Mouse (Mus musculus) kidney, adult 2 months (tissue): Measurements from ENCODE around the gene Cped1.

Experiments used
- CTCF ChIP-seq: fragments of 200-500 bp; conservative IDR thresholded peaks from 2 replicates; pipeline ENCODE4 v1.5.1; 2011; ENCODE audit warnings: low read depth, mild to moderate bottlenecking, control low read depth, low read length, moderate library complexity, mixed read lengths; ENCODE audit not compliant: insufficient read depth, insufficient read length
- POLR2A ChIP-seq: fragments of 200-500 bp; IDR thresholded peaks from one replicate; pipeline ENCODE4 v1.6.1; 2011; ENCODE audit warnings: low read depth, low read length, control low read depth

DNA sequence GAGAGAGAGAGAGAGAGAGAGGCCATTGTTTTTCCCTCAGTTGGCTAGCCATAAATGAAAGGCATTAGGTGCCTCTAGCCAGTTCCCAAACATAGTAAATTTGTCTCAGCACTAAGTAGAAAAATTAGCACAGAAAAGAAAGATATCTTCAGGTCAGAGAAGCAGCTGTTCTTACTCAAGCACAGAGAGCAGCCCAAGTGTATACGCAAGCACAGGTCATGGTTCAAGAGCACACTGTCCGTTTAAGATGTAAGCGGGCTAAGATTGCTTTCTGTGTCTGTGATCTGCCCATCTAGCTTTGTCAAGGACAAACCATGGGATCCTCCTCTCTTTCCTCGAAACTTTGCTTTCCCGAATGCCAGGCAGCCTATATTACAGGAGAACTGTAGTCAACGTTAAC lies 249.4 kb downstream of the Cped1 start:
- no peak for TF ChIP-seq CTCF
- no peak for TF ChIP-seq POLR2A
